Mouse (Mus musculus): ENCODE measurements at regions not wholly inside any gene's neighbourhood (a gene's known extent, or its start where the extent isn't known, plus 50 kb on each side); places are given as distances from the start of the nearest gene placed in this dataset.
A peak's percentile ranks its signal among the peaks of the same experiment; 100 is the strongest.
"Not testable (repeated sequence)": the region's sequence is repeated elsewhere in the genome, so short reads cannot be mapped to it uniquely, and the experiment has no call there.

DNA sequence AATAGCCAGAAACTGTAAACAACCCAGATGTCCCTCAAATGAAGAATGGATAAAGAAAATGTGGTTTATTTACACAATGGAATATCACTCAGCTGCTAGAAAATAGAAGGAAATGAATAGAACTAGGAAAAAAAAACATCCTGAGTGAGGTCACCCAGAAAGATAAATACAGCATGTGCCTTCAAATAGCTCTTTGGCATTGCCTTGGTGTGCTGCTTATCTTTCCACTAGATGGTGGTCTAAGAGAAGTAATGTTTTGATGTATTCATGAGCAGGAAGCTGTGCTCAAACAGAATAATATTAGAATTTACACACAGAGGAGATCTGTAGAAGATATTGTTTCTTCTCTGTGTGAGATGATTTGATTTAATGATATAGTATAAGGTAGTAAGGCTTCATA is 78.8 kb downstream of the Zfp619 start:
- Histone ChIP-seq H3K4me2 (replicated peaks) (no peak overlapping the region), H3K4me1 (no peaks in the 10 kb centered on the region), H3K27me3 (no peaks in the 10 kb centered on the region), H3K9ac (no peak overlapping the region), H3K4me3 (no peak overlapping the region), H3K27ac (no peak overlapping the region), H3K9me3 (no peaks in the 10 kb centered on the region), H3K36me3 (no peaks in the 10 kb centered on the region)
- ATAC-seq (ENCODE audit: insufficient number of reproducible peaks, insufficient read depth, low FRiP score, low TSS enrichment): no peak

DNA sequence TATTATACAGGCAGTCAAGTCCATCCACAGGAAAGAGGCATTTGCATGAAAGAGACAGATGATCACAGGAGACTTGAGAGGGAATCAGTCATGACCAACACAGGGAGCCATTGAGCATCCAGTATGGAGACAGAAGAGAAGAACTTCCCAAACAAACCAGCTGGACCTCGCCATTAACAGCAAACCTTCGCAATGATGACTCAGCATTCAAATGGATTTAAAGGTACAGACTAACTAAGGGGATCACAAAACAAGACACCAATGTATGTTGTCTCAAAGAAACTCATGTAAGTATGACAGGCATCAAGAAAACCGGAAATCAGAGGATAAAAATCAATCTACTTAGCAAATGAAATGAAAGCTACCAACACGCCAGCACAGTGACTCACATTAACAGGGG is 96.2 kb downstream of the Zfp619 start:
- Histone ChIP-seq H3K36me3 (no peaks in the 10 kb centered on the region), H3K9ac (no peak overlapping the region), H3K27me3 (no peaks in the 10 kb centered on the region), H3K9me3 (no peaks in the 10 kb centered on the region), H3K27ac (no peak overlapping the region), H3K4me3 (no peak overlapping the region), H3K4me1 (no peaks in the 10 kb centered on the region), H3K4me2 (replicated peaks) (no peak overlapping the region)
- 71% methylated on average over 4 of the region's 4 CpGs for WGBS
- no peak for ATAC-seq (ENCODE audit: insufficient number of reproducible peaks, insufficient read depth, low FRiP score, low TSS enrichment)

DNA sequence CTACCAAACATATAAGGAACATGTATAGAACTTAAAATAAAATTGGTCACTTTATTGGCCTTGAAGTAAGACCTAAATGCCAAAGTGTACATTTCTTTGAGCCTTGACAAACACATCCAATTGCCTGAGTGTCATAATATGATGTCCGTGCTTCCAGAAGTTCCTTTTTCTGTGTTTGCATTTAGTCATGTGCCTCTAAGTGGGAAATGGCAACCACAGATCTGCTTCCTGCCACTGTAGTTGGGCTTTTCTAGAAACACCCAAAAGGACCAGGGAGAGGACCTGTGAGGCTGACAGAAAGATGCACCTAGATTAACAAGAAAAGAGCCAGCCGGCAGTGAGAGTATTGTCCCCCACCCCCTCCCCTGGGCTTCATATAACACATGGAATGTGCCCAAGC is 97.5 kb downstream of the Zfp619 start:
- Histone ChIP-seq H3K4me3 (no peak overlapping the region), H3K4me1 (no peaks in the 10 kb centered on the region), H3K9me3 (no peaks in the 10 kb centered on the region), H3K36me3 (no peaks in the 10 kb centered on the region), H3K27me3 (no peaks in the 10 kb centered on the region), H3K27ac (no peak overlapping the region), H3K9ac (no peak overlapping the region), H3K4me2 (replicated peaks) (no peak overlapping the region)
- WGBS: 84% methylated on average over 2 of the region's 2 CpGs
- no peak for ATAC-seq (ENCODE audit: insufficient number of reproducible peaks, insufficient read depth, low FRiP score, low TSS enrichment)

DNA sequence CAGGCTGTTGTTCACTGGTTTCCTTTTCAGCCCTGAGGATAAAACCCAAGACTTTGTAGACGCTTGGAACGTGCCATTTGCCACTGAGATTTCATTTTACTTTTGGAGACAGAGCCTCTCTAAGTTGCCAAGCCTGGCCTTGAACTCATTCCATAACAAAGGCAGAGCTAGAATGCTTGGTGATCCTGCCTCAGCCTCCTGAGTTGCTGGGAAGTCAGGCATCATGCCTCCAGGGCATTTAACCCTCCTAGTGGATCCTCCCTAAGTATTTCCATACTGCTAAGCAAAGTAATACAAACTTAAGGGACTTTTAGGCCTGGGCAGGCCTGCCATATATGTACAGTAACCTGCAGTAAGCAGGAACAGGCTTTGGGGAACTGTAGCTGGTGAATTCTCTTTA is 104.2 kb downstream of the Zfp619 start:
- 80% methylated on average over 2 of the region's 2 CpGs for WGBS
- Histone ChIP-seq H3K9ac (no peak overlapping the region), H3K4me2 (replicated peaks) (no peak overlapping the region), H3K27ac (no peak overlapping the region), H3K9me3 (no peaks in the 10 kb centered on the region), H3K4me1 (no peaks in the 10 kb centered on the region), H3K27me3 (no peaks in the 10 kb centered on the region), H3K36me3 (no peaks in the 10 kb centered on the region), H3K4me3 (no peak overlapping the region)
- ATAC-seq (ENCODE audit: insufficient number of reproducible peaks, insufficient read depth, low FRiP score, low TSS enrichment): no peak

DNA sequence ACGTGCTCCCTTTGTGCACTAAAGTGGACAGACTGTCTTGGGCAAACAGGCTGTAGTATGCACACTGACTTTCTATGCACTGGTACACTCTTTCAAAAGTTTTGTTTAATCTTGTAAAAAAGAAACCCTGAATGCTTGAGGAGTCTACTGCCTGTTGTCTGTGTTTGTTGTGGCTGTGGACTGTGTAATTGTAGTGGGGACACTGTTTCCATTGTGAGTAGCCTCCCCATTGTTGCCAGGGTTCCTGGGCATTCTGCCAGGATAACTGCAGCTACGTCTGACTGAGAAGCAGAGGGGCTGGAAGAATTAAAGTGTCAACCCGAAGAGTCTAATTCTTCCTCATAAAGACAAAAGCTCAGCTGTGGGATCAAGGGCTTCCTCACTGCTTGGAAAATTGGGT is 115.3 kb downstream of the Zfp619 start:
- Histone ChIP-seq H3K4me3 (no peak overlapping the region), H3K27me3 (no peaks in the 10 kb centered on the region), H3K36me3 (no peaks in the 10 kb centered on the region), H3K27ac (no peak overlapping the region), H3K4me2 (replicated peaks) (no peak overlapping the region), H3K4me1 (no peaks in the 10 kb centered on the region), H3K9ac (no peak overlapping the region), H3K9me3 (no peaks in the 10 kb centered on the region)
- 52% methylated on average over 3 of the region's 3 CpGs for WGBS
- ATAC-seq (ENCODE audit: insufficient number of reproducible peaks, insufficient read depth, low FRiP score, low TSS enrichment): no peak

DNA sequence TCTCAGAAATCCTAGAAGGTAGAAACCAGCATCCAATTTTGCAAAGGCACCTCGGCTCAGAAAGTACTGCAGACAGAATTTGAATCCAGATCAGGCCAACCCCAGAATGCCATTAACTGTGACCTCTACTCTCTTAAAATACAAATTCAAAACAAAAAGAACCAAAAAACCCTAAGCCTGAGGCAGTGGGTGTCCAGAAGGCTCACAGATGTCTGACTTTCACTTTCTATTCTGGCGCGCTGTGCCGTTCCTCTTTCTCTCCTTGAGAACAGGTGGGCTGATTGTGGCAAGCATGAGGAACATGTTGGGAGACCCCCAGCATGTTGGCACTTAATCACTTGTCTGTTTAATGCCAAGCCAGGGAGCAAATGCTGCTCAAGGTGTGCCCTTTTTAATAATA is 124.8 kb downstream of the Zfp619 start:
- no peaks in the 10 kb centered on the region for H3K4me1 ChIP-seq
- no peaks in the 10 kb centered on the region for H3K36me3 ChIP-seq
- 77% methylated on average over 4 of the region's 4 CpGs for WGBS
- H3K4me2 ChIP-seq (replicated peaks): no peak overlapping the region
- no peak overlapping the region for H3K27ac ChIP-seq
- H3K4me3 ChIP-seq: no peak overlapping the region
- H3K9me3 ChIP-seq: no peaks in the 10 kb centered on the region
- no peaks in the 10 kb centered on the region for H3K27me3 ChIP-seq
- no peak for ATAC-seq (ENCODE audit: insufficient number of reproducible peaks, insufficient read depth, low FRiP score, low TSS enrichment)
- H3K9ac ChIP-seq: no peak overlapping the region

DNA sequence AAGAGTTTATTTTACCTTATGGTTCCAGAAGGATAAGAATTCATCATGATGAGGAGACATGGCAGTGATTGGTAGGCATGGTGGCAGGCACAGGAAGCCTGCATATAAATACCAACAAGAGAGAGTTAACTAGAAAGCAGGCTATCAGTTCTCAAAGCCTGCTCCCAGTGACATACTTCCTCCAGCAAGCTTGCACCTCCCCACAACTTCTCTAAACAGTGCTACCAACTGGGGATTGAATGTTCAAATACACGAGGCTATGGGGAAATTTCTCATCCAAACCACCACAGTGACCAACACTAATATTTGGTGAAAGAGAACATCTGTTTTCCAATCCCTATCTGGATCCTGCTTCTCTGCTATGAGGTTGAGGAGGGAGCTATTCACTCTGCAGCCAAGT is 125.8 kb downstream of the Zfp619 start:
- Histone ChIP-seq H3K9ac (no peak overlapping the region), H3K36me3 (no peaks in the 10 kb centered on the region), H3K27ac (no peak overlapping the region), H3K4me1 (no peaks in the 10 kb centered on the region), H3K4me2 (replicated peaks) (no peak overlapping the region), H3K9me3 (no peaks in the 10 kb centered on the region), H3K27me3 (no peaks in the 10 kb centered on the region), H3K4me3 (no peak overlapping the region)
- WGBS: 65% methylated on average over 1 of the region's 1 CpGs
- no peak for ATAC-seq (ENCODE audit: insufficient number of reproducible peaks, insufficient read depth, low FRiP score, low TSS enrichment)

DNA sequence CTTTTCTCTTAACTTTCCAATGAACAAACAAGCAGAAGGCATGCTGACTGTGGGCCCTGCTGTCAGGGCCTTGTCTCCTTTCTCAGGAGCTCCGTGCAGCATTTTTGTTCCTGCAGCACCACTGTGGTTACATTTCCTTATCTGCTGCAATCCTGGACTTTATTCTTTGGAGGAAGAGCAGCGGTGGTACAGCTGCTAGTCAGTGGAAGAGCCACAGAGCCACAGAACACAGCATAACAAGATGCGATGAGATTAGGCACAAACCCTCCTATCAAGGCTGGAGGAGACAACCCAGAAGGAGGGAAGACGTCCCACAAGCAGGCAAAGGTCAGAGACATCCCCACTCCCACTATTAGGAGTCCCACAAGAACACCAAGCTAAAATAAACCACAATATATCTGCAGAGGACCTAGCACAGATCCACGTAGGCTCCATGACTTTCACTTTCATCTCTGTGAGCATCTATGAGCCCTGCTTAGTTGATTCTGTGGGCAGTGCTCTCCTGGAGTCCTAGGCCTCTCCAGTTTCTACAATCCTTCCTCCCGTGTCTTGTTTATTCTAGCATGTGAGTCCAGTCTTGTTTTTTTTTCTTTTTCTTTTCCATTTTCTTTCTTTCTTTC is 133.0 kb downstream of the Zfp619 start:
- no peaks in the 10 kb centered on the region for H3K36me3 ChIP-seq
- no peak overlapping the region for H3K4me3 ChIP-seq
- WGBS: 80% methylated on average over 6 of the region's 6 CpGs
- H3K27ac ChIP-seq: no peak overlapping the region
- H3K9ac ChIP-seq: no peak overlapping the region
- H3K27me3 ChIP-seq: no peaks in the 10 kb centered on the region
- no peak for ATAC-seq (ENCODE audit: insufficient number of reproducible peaks, insufficient read depth, low FRiP score, low TSS enrichment)
- H3K4me2 ChIP-seq (replicated peaks): no peak overlapping the region
- H3K4me1 ChIP-seq: no peaks in the 10 kb centered on the region
- H3K9me3 ChIP-seq: no peaks in the 10 kb centered on the region

DNA sequence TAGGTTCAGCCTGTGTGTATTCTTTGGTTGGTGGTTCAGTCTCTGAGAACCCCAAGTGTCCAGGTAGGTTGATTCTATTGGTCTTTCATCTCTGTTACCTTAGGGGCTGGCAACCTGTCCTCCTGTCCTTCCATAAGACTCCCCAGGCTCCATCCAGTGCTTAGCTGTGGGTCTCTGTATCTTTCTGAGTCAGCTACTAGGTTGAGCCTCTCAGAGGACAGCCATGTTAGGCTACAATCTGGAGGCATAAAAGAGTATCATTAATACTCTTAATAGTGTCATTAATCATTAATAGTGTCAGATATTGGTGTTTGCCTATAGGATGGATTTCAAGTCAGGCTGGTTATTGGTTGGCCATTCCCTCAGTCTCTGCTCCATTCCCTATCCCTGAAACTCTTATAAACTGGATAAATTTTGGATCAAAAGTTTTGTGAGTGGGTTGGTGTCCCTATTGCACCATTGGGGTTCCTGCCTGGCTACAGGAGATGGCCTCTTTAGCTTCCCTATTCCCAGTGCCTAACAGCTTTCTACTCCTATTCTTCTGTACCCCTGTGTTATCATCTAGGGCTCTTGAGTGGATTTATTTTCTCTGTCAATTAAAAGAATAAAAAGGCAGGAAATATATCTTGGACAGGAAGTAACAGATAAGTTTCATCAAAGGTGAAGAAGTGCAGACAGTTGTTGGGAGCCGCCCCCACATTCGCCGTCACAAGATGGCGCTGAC is 137.2 kb downstream of the Zfp619 start:
- H3K27ac ChIP-seq: no peak overlapping the region
- no peaks in the 10 kb centered on the region for H3K9me3 ChIP-seq
- 20% methylated on average over 4 of the region's 4 CpGs for WGBS
- H3K4me3 ChIP-seq: no peak overlapping the region
- H3K27me3 ChIP-seq: no peaks in the 10 kb centered on the region
- peaks cover 5% of the 10 kb centered on the region; the same call in 1 of the 2 replicates for H3K4me1 ChIP-seq
- no peak overlapping the region for H3K9ac ChIP-seq
- no peaks in the 10 kb centered on the region for H3K36me3 ChIP-seq
- H3K4me2 ChIP-seq (replicated peaks): peak overlapping the region; percentile 25; the same call in 1 of the 2 replicates
- peak; percentile 48; the same call in 1 of the 2 replicates for ATAC-seq (ENCODE audit: insufficient number of reproducible peaks, insufficient read depth, low FRiP score, low TSS enrichment)

DNA sequence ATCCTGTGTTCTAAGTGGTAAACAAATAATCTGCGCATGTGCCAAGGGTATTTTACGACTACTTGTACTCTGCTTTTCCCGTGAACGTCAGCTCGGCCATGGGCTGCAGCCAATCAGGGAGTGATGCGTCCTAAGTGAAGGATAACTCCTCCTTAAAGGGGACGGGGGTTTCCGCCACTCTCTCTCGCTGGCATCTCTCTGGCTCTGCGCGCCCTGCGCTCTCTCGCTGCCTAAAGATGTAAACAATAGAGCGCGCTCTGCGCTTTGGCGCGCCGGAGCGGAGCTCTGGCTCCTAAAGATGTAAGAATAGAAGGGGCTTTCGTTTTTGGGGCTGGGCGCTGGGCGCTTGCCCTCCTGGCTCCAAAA is 137.7 kb downstream of the Zfp619 start:
- peak overlapping the region; percentile 42 for H3K4me3 ChIP-seq
- ATAC-seq (ENCODE audit: insufficient number of reproducible peaks, insufficient read depth, low FRiP score, low TSS enrichment): peak; percentile 70; the same call in 1 of the 2 replicates
- H3K9ac ChIP-seq: peak overlapping the region; percentile 67
- H3K27me3 ChIP-seq, H3K9me3 ChIP-seq, H3K36me3 ChIP-seq, H3K4me1 ChIP-seq: not testable (repeated sequence)
- peak overlapping the region; percentile 60 for H3K27ac ChIP-seq
- WGBS: 14% methylated on average over 23 of the region's 23 CpGs
- peak overlapping the region; percentile 52 for H3K4me2 ChIP-seq (replicated peaks)

DNA sequence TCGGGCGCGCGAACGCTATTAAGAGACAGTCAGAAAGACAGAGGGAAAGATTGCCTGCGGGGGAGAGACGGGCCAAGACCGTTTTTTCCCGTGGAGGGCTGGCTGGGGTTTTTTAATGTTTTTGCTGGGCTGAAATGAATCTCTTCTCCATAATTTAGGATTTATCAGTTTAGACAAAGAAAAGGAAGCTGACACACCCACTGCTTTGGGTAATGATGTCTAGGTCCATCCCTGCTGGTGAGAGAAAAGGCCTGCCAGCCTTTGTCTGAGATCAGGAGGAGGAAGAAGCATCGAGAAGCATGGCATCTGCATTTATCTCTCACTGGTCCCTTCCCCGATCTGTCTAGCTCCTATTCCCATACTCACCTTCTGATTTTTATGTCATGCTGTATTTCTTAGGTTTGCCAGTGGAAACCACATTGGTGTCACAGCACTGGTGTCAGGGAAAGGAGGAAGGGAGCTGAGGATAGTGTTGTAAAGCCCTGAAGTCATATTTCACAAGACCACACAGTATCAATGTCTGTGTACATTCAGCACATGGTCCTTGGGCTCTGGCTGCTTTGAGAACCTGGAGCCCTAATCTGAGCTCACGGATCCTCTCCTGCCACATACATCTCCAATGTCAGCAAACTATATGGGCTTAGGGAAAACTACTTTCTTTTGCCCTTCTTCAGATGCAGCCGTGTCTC is 138.3 kb downstream of the Zfp619 start:
- H3K4me1 ChIP-seq: peaks cover 5% of the 10 kb centered on the region; the same call in 1 of the 2 replicates
- ATAC-seq (ENCODE audit: insufficient number of reproducible peaks, insufficient read depth, low FRiP score, low TSS enrichment): no peak
- H3K27ac ChIP-seq: peak overlapping the region; percentile 60
- no peaks in the 10 kb centered on the region for H3K27me3 ChIP-seq
- H3K4me3 ChIP-seq: peak overlapping the region; percentile 42
- H3K9me3 ChIP-seq: no peaks in the 10 kb centered on the region
- H3K4me2 ChIP-seq (replicated peaks): peak overlapping the region; percentile 52
- WGBS: 26% methylated on average over 13 of the region's 13 CpGs
- no peaks in the 10 kb centered on the region for H3K36me3 ChIP-seq
- peak overlapping the region; percentile 67 for H3K9ac ChIP-seq

DNA sequence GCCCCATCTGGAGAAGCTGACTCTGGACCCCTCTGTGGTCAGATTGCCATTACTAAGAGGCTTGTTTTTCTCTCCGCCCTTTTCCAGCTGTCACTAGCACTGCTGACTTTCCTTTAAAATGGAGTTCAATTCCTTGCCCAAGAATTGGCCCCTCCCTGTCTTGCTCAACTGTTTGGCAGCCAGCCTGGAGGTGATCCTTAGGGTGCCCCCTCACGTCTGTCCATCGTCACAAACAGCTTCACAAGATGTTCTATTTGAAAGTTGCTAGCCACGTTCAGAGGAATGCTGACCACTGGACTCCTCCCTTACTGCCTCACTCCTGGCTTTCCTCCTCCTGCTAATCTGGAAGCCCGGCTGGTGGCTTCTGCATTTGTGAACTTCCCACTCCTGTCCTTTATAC is 142.0 kb downstream of the Zfp619 start:
- Histone ChIP-seq H3K4me1 (peaks cover 5% of the 10 kb centered on the region; the same call in 1 of the 2 replicates), H3K4me2 (replicated peaks) (no peak overlapping the region), H3K9me3 (no peaks in the 10 kb centered on the region; the same call in 1 of the 2 replicates), H3K27me3 (no peaks in the 10 kb centered on the region), H3K4me3 (no peak overlapping the region), H3K27ac (no peak overlapping the region), H3K9ac (no peak overlapping the region), H3K36me3 (no peaks in the 10 kb centered on the region)
- no peak for ATAC-seq (ENCODE audit: insufficient number of reproducible peaks, insufficient read depth, low FRiP score, low TSS enrichment)
- WGBS: 33% methylated on average over 5 of the region's 5 CpGs

All from embryonic facial prominence, embryonic 12.5 days (tissue).